Mouse (Mus musculus) cerebellum, adult 9-10 months (tissue): ENCODE measurements around the gene Bet1l.
A peak's percentile ranks its signal among the peaks of the same experiment; 100 is the strongest.
"Not testable (repeated sequence)": the region's sequence is repeated elsewhere in the genome, so short reads cannot be mapped to it uniquely, and the experiment has no call there.

ENCODE experiments used
- DNase-seq: peaks from one replicate; pipeline ENCODE4 v3.0.0; 2022

The Bet1l gene

GRCm38 (mm10) chr7:140857550-140858505 lies at the start of gene Bet1l:
Gene Bet1l, minus strand, starts transcription at chr7:140857577.
- DNase-seq = no peak

- no peak for DNase-seq
These were observed 49.8 kb upstream of the Bet1l start for GRCm38 (mm10) chr7:140907131-140907530.

- no peak for DNase-seq
These were observed 48.3 kb upstream of the Bet1l start for GRCm38 (mm10) chr7:140905642-140906081.

- DNase-seq = peak; percentile 79
These were observed 45.8 kb upstream of the Bet1l start for GRCm38 (mm10) chr7:140903212-140903611.

- DNase-seq = no peak
These were observed 44.9 kb upstream of the Bet1l start for GRCm38 (mm10) chr7:140902036-140902875.

GRCm38 (mm10) chr7:140900220-140900619 lies 42.8 kb upstream of the Bet1l start, which contains the start of gene Cox8b:
Gene Cox8b, minus strand, starts transcription at chr7:140900446.
- no peak for DNase-seq

GRCm38 (mm10) chr7:140899121-140899520 lies 41.7 kb upstream of the Bet1l start:
- DNase-seq = no peak

GRCm38 (mm10) chr7:140897863-140898262 lies 40.5 kb upstream of the Bet1l start:
- no peak for DNase-seq

- DNase-seq = no peak
These were observed 37.2 kb upstream of the Bet1l start for GRCm38 (mm10) chr7:140894611-140895010.

GRCm38 (mm10) chr7:140894031-140894430 lies 36.7 kb upstream of the Bet1l start:
- no peak for DNase-seq

- DNase-seq = not testable (repeated sequence)
These were observed 33.3 kb upstream of the Bet1l start for GRCm38 (mm10) chr7:140890636-140891035.

GRCm38 (mm10) chr7:140882469-140882803 lies 25.1 kb upstream of the Bet1l start:
- DNase-seq = no peak

GRCm38 (mm10) chr7:140881696-140882468 lies 24.5 kb upstream of the Bet1l start, which contains the start of the genes Psmd13 and Sirt3:
Gene Psmd13, plus strand, starts transcription at chr7:140881968.
Gene Sirt3, minus strand, starts transcription at chr7:140882309.
- DNase-seq = peak; percentile 91

GRCm38 (mm10) chr7:140880865-140881515 lies 23.6 kb upstream of the Bet1l start:
- DNase-seq = no peak

GRCm38 (mm10) chr7:140880419-140880818 lies 23.0 kb upstream of the Bet1l start:
- no peak for DNase-seq

GRCm38 (mm10) chr7:140879355-140879754 lies 22.0 kb upstream of the Bet1l start:
- DNase-seq = no peak

GRCm38 (mm10) chr7:140877364-140877763 lies 20.0 kb upstream of the Bet1l start:
- no peak for DNase-seq

- DNase-seq = no peak
These were observed 16.8 kb upstream of the Bet1l start for GRCm38 (mm10) chr7:140874224-140874623.

- DNase-seq = no peak
These were observed 7.4 kb upstream of the Bet1l start for GRCm38 (mm10) chr7:140864761-140865160.

GRCm38 (mm10) chr7:140860728-140861127 lies 3.4 kb upstream of the Bet1l start:
- no peak for DNase-seq

GRCm38 (mm10) chr7:140859997-140860396 lies 2.6 kb upstream of the Bet1l start:
- DNase-seq = no peak

- DNase-seq = no peak
These were observed 1.4 kb upstream of the Bet1l start for GRCm38 (mm10) chr7:140858746-140859145.
